Mouse (Mus musculus): ENCODE results near the gene Slc4a4.

The Slc4a4 gene

DNA sequence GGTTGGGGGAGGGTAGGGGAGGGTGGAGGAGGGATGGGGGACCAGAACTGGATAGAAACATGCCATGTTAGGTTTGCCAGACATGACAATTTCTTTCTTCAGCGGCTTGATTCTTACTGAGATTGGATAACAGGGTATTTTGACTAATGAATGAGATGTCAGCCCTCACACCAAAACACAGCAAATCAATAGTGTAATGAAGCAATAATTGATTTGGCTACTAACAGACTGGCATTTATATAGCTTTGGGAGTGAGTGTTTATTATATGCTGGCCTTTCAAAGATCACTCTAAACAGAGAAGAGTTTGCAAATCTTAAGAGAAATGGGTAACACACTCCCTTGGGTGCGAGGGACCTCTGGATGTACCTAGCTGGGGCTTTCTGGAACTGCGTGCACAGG lies 30.6 kb downstream of the Slc4a4 start:
- DNase-seq (ENCODE audit: low spot score) = no peak

DNA sequence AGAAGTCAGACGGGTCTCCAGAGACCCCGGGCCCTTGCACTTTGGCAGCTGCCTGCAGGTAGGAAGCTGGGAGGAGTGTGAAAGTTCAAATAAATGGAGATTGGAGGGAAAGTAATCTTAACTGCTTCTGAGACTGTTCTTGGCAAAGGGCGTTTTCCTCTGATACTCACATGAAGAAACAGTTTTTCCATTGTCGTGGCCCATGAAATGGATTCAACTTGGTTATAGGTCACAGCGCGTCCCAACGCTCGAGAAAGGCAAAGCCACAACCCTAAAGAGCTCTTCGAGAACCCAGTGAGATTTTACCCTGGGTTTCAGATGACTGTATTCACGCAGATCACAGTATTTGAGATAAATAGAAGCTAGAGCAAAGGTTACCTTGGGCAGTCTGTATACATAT lies 31.0 kb downstream of the Slc4a4 start:
- DNase-seq (ENCODE audit: low spot score) = no peak

DNA sequence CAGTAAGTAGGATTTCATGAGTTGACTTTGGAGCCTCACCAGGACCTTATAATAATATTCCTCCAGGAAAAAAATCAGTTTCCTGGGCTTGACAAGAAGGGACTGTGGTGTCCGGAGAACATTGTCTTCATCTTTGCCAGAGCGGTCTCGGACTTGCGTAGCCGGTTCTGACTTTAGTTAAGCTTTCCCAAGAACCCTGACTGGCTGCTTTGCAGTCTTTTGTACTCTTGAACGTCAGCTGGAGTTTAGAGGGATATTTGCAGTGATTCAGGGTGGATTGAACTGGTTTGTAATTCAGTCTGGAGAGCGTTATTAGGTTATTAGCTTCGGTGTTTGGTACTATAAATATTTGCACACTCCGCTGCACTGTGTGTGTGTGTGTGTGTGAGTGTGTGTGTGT lies 31.9 kb downstream of the Slc4a4 start:
- no peak for DNase-seq (ENCODE audit: low spot score)

DNA sequence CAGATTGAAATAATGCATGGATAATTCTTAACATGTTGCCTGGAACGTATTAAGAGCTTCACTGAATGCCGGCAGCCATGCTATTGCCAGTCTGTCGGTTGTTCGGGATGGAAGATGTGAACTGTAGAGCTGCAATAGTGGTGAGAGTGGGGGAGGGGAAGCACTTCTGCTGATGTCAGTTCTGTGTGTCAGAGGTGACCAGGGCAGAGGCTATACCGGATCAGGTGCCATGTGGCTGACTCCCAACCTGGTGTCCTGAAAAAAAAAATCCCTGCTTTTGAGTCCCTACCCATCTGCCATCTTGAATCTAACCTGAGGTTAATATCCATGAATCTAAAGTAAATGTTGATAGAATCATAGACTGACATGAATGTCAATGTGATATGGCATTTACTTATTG lies 39.0 kb downstream of the Slc4a4 start:
- DNase-seq (ENCODE audit: low spot score) = no peak

DNA sequence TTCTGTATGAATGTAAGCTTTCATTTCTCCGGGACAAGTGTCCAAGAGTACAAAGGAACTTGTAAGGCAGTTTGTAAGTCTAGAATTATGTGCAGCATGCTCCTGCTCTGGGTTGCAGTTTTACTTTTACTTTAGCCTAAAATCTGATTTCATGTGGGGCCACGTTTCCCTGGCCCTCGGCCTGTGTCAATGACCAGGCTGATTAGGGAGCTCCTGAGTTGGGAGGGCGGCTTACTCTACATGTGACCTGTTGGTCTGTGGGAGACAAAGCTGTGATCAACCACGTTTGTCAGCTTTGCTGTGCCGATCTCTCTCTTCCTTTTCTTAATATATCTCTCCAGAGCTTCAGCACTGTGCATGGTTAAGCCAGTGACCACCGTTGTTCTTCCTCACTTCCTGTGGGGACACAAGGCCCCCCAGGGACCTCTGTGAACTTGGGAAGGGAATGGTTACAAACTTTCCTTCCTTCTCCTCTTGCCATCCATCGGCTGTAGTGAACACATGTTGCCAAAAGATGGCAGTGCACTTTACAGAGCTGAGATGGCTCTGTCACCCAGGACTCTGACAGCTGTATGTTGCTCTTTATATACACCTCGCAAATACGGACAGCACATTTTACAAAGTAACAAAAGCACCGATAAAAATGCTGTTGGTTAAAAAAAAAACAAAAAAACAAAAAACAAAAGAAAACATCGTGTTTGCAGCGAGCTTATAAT lies 41.7 kb downstream of the Slc4a4 start:
- no peak for DNase-seq (ENCODE audit: low spot score)

GRCm38 (mm10) chr5:88929392-88930094 lies 42.9 kb downstream of the Slc4a4 start:
- no peak for DNase-seq (ENCODE audit: low spot score)

GRCm38 (mm10) chr5:88930129-88930528 lies 43.5 kb downstream of the Slc4a4 start:
- DNase-seq (ENCODE audit: low spot score) = no peak

DNA sequence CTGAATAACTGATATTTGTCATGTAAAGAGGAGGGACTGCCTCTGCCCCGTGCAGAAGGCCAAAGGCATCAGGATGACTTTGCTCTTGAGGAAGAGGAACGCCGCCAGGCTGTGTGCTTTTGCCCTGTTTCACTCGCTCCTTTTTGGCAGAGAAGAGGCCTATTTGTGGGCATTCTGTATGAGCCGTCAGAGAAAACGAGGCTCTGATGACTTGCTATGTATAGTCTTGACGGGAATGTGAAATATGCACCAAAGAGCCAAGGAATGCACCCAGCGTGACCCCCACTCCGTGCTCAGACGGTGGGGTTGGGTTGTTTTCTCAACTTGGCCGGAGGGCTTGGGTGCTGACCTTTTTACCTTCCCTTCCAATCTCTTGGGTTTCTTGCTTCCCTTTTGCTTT lies 44.0 kb downstream of the Slc4a4 start:
- no peak for DNase-seq (ENCODE audit: low spot score)

DNA sequence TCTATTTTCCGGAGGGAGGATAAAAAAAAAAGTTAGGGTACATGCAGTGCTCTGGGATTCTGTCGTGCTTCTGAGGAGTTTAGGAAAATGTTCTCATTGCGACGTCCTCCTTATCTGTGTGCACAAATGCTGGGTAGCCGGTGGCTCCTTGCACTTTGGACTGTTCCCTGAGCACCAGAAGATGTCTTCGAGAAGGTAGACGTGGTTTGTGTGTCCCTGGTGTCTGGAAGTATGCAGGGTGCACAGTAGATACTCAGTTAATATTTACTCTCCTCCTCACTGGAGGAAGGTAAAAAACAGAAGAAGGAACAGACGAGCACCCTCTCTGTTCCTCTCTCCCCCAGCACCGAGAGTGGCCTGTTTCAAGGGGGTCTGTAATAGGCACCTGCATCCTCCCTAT lies 44.6 kb downstream of the Slc4a4 start:
- DNase-seq (ENCODE audit: low spot score) = no peak

- no peak for DNase-seq (ENCODE audit: low spot score)
Observed at GRCm38 (mm10) chr5:88933454-88933853, 46.8 kb downstream of the Slc4a4 start.

- DNase-seq (ENCODE audit: low spot score) = no peak
Observed at GRCm38 (mm10) chr5:88933946-88934345, 47.3 kb downstream of the Slc4a4 start.

GRCm38 (mm10) chr5:88938208-88938607 lies 51.6 kb downstream of the Slc4a4 start:
- DNase-seq (ENCODE audit: low spot score) = no peak

- DNase-seq (ENCODE audit: low spot score) = no peak
Observed at GRCm38 (mm10) chr5:88939151-88939550, 52.5 kb downstream of the Slc4a4 start.

DNA sequence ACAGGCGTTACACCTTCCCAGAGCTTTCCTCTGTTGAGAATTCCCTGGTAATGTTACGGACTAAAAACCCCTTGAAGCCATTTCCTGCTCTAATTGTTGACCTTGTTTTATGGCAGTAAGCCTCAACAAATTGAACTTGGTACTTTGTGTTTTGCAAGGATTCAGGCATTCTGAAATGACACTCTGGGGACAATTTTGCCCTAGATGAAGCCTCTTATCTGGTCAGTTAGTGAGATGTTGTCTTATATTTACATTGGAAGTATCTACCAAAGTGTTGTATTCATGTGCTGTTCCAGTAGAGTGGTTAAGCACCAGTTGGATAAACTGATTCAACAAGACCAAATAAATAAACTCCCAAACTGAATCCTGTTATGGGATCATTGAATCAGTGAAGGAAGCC lies 53.2 kb downstream of the Slc4a4 start:
- DNase-seq (ENCODE audit: low spot score) = no peak

DNA sequence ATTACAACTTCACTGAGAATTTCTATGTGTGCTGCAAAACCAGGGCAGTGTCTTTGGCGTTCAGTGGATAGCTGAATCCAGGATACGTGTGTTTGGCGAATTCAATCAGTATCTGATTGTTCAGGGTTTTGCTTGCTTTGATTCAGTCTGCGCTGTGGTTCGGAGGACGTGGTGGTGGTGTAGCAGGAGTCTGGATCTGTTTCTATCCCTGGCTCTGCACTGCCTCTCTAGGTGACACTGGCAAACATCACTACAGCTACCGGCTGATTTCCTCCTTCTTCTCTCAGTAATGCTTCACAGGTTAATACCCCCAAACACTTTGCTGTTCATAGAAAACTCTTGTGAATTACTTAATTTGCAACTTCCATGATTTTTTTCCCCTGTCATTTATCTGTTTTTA lies 55.3 kb downstream of the Slc4a4 start:
- no peak for DNase-seq (ENCODE audit: low spot score)

DNA sequence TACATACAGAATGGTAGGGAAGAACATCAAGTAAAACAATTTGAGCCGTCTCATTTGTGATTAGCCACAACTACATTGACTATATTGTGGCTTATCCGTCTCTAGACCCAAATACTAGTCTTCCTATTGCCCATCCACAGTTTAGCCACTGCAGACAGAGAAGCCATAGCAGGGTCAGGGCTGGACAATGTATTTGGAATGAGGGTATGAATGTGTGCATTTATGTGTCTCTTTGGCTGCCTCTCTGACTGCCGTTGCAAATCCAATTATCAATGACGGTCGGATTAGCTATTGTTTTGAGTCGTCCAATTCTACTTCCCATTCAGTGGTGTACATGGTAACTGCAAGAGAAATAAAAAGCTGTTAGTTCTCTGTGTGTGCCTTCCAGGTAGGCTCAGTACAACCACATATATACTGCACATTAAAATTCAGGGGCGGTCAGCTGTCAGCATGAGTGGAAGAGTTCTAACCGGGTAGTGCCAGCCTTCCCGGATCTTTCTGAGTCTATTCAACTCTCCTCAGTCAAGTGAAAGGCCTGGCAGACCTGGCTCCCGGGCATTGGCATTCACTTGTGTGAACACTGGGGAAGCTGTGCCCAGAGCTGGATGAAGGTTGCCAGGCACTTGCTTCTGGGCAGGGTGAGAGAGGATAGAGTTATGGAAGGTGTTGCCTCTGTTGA lies 59.2 kb downstream of the Slc4a4 start:
- no peak for DNase-seq (ENCODE audit: low spot score)

DNA sequence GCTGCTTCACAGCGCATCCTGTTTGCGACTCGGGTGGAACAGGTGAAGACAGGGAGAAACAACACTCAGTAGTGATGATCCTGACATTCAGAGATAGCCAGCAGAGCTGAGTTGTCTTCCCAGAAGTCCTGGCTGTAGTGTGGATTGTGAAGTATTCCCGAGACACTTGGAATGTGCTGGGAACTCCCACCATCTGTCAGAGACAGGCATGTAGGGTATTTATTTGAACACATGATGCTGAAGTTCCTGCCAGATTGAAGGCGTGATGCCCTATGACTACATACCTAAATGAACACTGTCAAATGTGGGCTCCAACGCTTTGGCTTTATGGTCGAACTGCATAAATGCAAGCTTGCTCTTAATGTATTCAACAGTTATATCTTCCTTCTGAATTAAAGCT lies 63.7 kb downstream of the Slc4a4 start:
- no peak for DNase-seq (ENCODE audit: low spot score)

DNA sequence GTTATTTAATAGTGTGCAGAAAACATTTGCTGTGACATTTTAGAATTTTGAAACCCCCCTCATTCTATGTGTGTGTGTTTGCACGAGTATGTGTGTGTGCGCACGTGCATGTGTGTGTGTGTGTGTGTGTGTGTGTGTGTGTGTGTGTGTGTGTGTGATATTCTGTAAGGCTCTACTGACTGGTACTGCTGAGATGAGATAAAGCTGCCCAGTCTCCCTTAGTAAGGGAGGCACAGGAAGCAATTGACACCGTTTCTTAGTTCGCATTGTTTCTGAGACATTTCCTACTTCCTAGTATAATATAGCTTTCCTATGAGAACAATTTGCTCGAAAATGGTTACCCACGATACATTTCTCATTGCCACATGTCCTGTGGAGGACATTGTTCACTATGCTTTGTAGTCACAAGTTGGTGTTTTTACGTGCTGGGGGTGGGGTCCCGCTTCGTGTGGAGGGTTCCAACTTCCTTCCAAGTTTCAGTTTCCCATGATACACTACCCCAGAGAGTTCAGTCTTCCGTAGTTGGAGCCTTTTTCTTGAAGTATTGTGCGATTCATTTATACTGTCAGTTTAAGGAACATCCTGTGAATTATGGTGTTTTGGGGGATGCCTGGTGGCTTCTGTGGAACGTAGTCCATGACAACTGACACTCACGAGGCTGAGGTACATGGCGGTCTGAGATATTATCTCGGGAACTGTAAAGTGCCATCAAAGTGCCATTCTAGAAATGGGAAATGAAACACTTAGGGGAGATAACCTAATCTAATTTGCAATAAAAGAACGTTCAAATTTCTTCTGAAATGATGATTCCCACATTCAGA lies 66.3 kb downstream of the Slc4a4 start:
- DNase-seq (ENCODE audit: low spot score) = no peak

DNA sequence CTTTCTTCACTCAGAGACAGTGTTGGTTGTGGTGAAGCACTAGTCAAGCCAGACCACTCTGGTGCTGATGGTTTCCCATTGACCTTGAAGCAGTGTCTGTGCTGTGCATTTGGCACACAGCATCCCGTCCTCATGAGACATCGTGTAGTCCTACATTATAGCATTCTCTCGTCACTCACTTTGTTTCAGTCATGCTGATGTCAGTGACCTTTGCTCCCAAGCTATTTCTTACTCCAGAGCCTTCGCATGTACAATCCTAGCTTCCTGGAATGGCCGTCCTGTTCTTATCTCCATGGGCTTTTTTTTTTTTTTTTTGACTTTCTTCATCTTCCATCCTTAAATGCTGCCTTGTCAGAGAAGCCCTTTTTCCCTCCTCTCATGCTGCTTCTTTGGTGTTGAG lies 71.1 kb downstream of the Slc4a4 start:
- DNase-seq (ENCODE audit: low spot score) = no peak

DNA sequence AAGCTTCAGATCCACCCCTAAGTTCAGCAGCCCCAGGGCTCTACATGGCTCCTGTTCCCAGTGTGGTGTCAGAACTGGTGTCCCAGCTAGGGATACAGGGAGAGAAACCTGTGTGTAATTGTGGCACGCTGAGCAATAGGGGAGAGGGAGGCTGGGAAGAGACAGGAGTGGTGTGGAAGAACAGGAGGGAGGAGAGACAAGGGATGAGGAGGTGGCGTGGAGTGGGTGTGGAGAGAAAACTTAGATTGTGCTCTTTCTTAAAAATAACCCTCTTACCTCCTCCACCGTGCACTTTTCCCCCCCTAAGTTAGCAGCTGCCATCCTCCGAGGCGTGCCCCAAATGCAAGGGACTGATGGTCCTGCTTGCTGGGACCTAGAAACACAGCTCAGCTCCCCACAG lies 72.3 kb downstream of the Slc4a4 start:
- DNase-seq (ENCODE audit: low spot score) = no peak

DNA sequence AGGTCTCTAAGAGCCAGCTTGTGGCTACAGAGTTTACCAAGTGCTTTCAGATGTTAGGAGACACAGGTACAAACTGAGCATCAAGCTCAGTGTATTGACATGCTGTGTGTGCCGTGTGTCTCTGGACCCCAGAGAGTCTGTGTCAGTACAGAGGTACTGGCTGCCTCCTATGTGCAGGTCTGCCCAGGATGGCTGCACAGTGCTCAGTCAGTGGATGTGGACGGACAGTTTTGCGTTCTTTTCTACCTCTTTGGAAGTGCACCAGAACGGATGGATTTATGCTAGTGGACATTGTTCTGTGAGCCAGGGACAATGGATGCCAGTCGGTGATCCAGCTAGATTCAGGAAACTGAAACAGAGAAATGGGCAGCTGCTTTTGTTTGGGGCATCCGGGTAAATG lies 72.8 kb downstream of the Slc4a4 start:
- DNase-seq (ENCODE audit: low spot score) = no peak

- no peak for DNase-seq (ENCODE audit: low spot score)
Observed at GRCm38 (mm10) chr5:88960342-88961105, 73.9 kb downstream of the Slc4a4 start.
